Mouse (Mus musculus) adrenal gland, postnatal 0 days (tissue): Measurements from ENCODE around the gene Mon2. TPM values are rescaled to one million over a fixed set of nuclear protein-coding genes. Genes with fewer than 3 reads are reported as not detected.
A peak's percentile ranks its signal among the peaks of the same experiment; 100 is the strongest.

Experiments
- microRNA-seq: library from miRNA; unstranded; fragments of <30 nt; microRNA quantifications from one replicate; pipeline ENCODE4, GENCODE M21; 2016; ENCODE audit warnings: borderline replicate concordance; ENCODE audit not compliant: insufficient number of aligned reads
- polyA plus RNA-seq: library from polyadenylated mRNA; unstranded; fragments of >200 nt; fragmentation: Nextera tagmentation; extraction: Ambion mirVana; gene quantifications from 2 replicates; pipeline ENCODE4 v1.2.1, GENCODE M21; 2015

The Mon2 gene
- polyA plus RNA-seq = 13.7 and 21.4 TPM in 2 replicates

DNA sequence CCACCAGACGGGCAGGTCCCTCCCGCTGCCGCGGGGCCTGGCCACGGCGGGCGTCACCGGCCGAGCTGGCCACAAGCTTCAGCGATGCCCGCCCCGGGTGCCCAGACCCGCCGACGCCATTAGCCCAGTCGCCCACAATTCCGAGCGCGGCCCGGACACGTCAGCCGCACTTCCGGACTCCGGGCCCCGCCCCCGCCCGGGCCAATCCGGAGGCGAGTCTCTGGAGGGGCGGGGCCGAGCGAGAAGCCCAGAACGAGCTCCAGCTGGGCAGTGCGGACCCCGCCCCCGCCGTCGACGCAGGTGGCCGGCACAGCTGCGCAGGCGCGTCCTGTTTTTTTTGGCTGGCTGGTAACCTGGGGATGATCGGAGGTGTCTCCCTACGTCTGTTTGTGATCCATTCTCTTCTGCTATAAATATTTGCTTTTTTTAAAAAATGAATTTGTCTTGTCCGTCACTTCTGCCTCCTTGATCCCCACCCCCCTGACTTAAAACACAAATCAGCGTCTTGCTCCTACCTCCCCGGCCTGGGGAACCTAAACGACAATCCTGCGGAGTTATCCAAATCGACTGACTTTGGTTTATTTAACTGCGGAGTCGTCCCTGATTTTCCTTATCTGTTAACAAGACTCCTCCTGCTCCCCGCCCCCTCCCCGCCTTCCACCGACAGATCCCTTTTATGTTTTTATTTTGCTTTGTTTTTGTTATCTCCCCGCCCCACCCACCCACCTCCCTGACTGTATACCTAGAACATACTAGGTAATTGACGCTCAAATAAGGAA lies at the start of gene Mon2:
Mon2 (minus strand) TSS at position 261 of the 779 bp plus-strand sequence.

Small RNA genes within 50 kb of the gene (microRNA-seq; reads per million reads assigned to microRNA genes)
- 53,610 reads per million, percentile 99 among the genes with 10 or more reads in this experiment for gene Mirlet7i

Other genes starting within 250 kb of the Mon2 start
- 41.8 and 58.1 TPM in 2 replicates for gene Usp15, start 120.5 kb upstream of the Mon2 start, polyA plus RNA-seq
- 1.6 and 1.8 TPM in 2 replicates for gene Fam19a2, start 187.5 kb upstream of the Mon2 start, polyA plus RNA-seq